Mouse (Mus musculus): ENCODE data around the gene Pdcd5. TPM values are rescaled to one million over a fixed set of nuclear protein-coding genes. Genes with fewer than 3 reads are reported as not detected.

Gene Pdcd5
- polyA plus RNA-seq, 1 experiment: 95.7 TPM

DNA sequence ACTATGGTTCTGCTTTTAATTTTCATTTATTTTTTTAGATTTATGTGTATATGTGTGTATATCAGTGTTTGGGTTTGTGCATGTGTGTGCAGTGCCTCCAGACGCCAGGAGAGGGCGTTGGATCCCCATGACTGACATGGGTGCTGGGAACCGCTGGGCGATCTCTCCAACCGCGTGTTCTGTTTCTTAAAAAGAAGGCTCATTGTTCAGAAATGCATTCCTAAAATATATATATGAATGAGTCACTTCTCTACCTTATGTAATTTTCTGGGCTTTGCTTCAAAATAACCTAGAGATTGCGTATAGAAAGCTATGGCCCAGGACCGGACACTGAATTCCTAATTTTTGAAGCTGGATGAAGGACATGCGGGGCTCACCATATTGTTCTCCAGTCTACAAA is 47.8 kb downstream of the Pdcd5 start:
- no peaks in the 10 kb centered on the region for H3K27me3 ChIP-seq (ENCODE audit: control insufficient read depth, insufficient read depth, low read length, poor library complexity, severe bottlenecking)
- no peaks in the 10 kb centered on the region for H3K4me1 ChIP-seq (ENCODE audit: control insufficient read depth, insufficient read depth, low read length)
- TF ChIP-seq CTCF (IDR thresholded peaks at IDR 0.05; ENCODE audit: low read depth, low read length) (peak; percentile 32), POLR2A (IDR thresholded peaks at IDR 0.05; ENCODE audit: insufficient read depth, low read length) (no peak), EP300 (IDR thresholded peaks at IDR 0.05; ENCODE audit: insufficient read depth, low read depth, low read length) (no peak)
- H3K36me3 ChIP-seq (ENCODE audit: control insufficient read depth, insufficient read depth, low read length, poor library complexity, severe bottlenecking): peaks cover 18% of the 10 kb centered on the region; the same call in 1 of the 2 replicates
- no peak overlapping the region for H3K4me3 ChIP-seq (ENCODE audit: low read depth, low read length)
- no peaks in the 10 kb centered on the region for H3K9me3 ChIP-seq (replicated peaks; ENCODE audit: control insufficient read depth, insufficient read depth, low read length, poor library complexity, severe bottlenecking)
- no peak overlapping the region for H3K27ac ChIP-seq (ENCODE audit: insufficient read depth, low read length)
- H3K9ac ChIP-seq (ENCODE audit: low read depth, poor library complexity, severe bottlenecking): no peak overlapping the region

DNA sequence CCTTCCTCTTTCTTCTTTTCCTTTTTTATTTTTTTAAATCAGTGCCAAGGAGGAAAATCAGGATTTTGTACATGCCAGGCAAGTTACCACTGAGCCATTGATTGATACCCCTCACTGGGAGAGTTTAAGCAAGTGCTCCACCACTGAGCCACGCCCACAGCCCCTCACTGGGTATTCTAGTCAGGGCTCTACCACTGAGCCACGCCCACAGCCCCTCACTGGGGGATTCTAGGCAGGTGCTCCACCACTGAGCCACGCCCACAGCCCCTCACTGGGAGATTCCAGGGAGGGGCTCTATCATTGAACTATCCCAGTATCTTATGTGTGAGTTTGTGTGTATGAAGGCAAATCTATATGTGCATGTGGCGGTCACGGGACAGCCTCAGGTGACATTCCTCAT is 53.0 kb downstream of the Pdcd5 start:
- Histone ChIP-seq H3K27ac (ENCODE audit: insufficient read depth, low read length) (no peak overlapping the region), H3K9me3 (replicated peaks; ENCODE audit: control insufficient read depth, insufficient read depth, low read length, poor library complexity, severe bottlenecking) (no peaks in the 10 kb centered on the region), H3K36me3 (ENCODE audit: control insufficient read depth, insufficient read depth, low read length, poor library complexity, severe bottlenecking) (peaks cover 16% of the 10 kb centered on the region), H3K9ac (ENCODE audit: low read depth, poor library complexity, severe bottlenecking) (no peak overlapping the region), H3K4me3 (ENCODE audit: low read depth, low read length) (no peak overlapping the region), H3K27me3 (ENCODE audit: control insufficient read depth, insufficient read depth, low read length, poor library complexity, severe bottlenecking) (no peaks in the 10 kb centered on the region), H3K4me1 (ENCODE audit: control insufficient read depth, insufficient read depth, low read length) (no peaks in the 10 kb centered on the region)
- no peak for TF ChIP-seq CTCF (IDR thresholded peaks at IDR 0.05; ENCODE audit: low read depth, low read length)
- TF ChIP-seq POLR2A (IDR thresholded peaks at IDR 0.05; ENCODE audit: insufficient read depth, low read length): no peak
- TF ChIP-seq EP300 (IDR thresholded peaks at IDR 0.05; ENCODE audit: insufficient read depth, low read depth, low read length): no peak

Other genes with a start within 250 kb of the Pdcd5 start
- gene Slc7a9, start 198.7 kb downstream of the Pdcd5 start, polyA plus RNA-seq (2011; ENCODE audit: insufficient read depth, insufficient read length, low read depth, missing spikeins): 0.33 and 0.69 TPM in 2 replicates
- gene Tdrd12, start 109.8 kb downstream of the Pdcd5 start, polyA plus RNA-seq (2011; ENCODE audit: insufficient read depth, insufficient read length, low read depth, missing spikeins): 74.9 and 75.1 TPM in 2 replicates
- 43.0 and 46.3 TPM in 2 replicates for gene Nudt19, start 91.2 kb downstream of the Pdcd5 start, polyA plus RNA-seq (2011; ENCODE audit: insufficient read depth, insufficient read length, low read depth, missing spikeins)
- 4.6 and 4.8 TPM in 2 replicates for gene Rgs9bp, start 61.9 kb downstream of the Pdcd5 start, polyA plus RNA-seq (2011; ENCODE audit: insufficient read depth, insufficient read length, low read depth, missing spikeins)
- 64.1 and 74.9 TPM in 2 replicates for gene Ankrd27, start 61.3 kb downstream of the Pdcd5 start, polyA plus RNA-seq (2011; ENCODE audit: insufficient read depth, insufficient read length, low read depth, missing spikeins)
- 24.2 and 31.9 TPM in 2 replicates for gene Dpy19l3, start 106.9 kb upstream of the Pdcd5 start, polyA plus RNA-seq (2011; ENCODE audit: insufficient read depth, insufficient read length, low read depth, missing spikeins)
- gene Zfp507, start 155.5 kb upstream of the Pdcd5 start, polyA plus RNA-seq (2011; ENCODE audit: insufficient read depth, insufficient read length, low read depth, missing spikeins): 30.4 and 31.3 TPM in 2 replicates

All from ES-Bruce4 (cell line).